Mouse (Mus musculus): ENCODE results near the gene Tmem214. TPM values are rescaled to one million over a fixed set of nuclear protein-coding genes. Genes with fewer than 3 reads are reported as not detected.

Tmem214 gene
- 15.1 TPM for polyA plus RNA-seq (2014; fragmentation: Illumina TruSeq; extraction: RNeasy Lipid Tissue Mini Kit (QIAGEN cat#74804); ENCODE audit: low replicate concordance)

GRCm38 (mm10) chr5:30867712-30868111 is at the start of gene Tmem214:
Gene Tmem214, plus strand, starts transcription at chr5:30868012.

GRCm38 (mm10) chr5:30888337-30889087 is 20.7 kb downstream of the Tmem214 start, which contains the start of gene Agbl5:
Gene Agbl5, plus strand, starts transcription at chr5:30888694.

GRCm38 (mm10) chr5:30907413-30908059 is 39.7 kb downstream of the Tmem214 start, which contains the start of gene Ost4:
Gene Ost4, minus strand, starts transcription at chr5:30907788.

GRCm38 (mm10) chr5:30913060-30913841 is 45.4 kb downstream of the Tmem214 start, which contains the start of gene Emilin1:
Gene Emilin1, plus strand, starts transcription at chr5:30913402.

GRCm38 (mm10) chr5:30921256-30922033 is 53.6 kb downstream of the Tmem214 start, which contains the start of gene Khk:
Gene Khk, plus strand, starts transcription at chr5:30921431.

Other genes starting within 250 kb of the Tmem214 start
- 5.8 TPM for gene Slc35f6, start 220.1 kb upstream of the Tmem214 start, polyA plus RNA-seq (2014; fragmentation: Illumina TruSeq; extraction: RNeasy Lipid Tissue Mini Kit (QIAGEN cat#74804); ENCODE audit: low replicate concordance)
- gene Cenpa, start 201.2 kb upstream of the Tmem214 start, polyA plus RNA-seq (2014; fragmentation: Illumina TruSeq; extraction: RNeasy Lipid Tissue Mini Kit (QIAGEN cat#74804); ENCODE audit: low replicate concordance): 24.2 TPM
- gene Dpysl5, start 156.4 kb upstream of the Tmem214 start, polyA plus RNA-seq (2014; fragmentation: Illumina TruSeq; extraction: RNeasy Lipid Tissue Mini Kit (QIAGEN cat#74804); ENCODE audit: low replicate concordance): 0.37 TPM
- gene Mapre3, start 53.4 kb upstream of the Tmem214 start, polyA plus RNA-seq (2014; fragmentation: Illumina TruSeq; extraction: RNeasy Lipid Tissue Mini Kit (QIAGEN cat#74804); ENCODE audit: low replicate concordance): 9.5 TPM
- gene Agbl5, start 20.7 kb downstream of the Tmem214 start, polyA plus RNA-seq (2014; fragmentation: Illumina TruSeq; extraction: RNeasy Lipid Tissue Mini Kit (QIAGEN cat#74804); ENCODE audit: low replicate concordance): 2.3 TPM
- gene Ost4, start 39.8 kb downstream of the Tmem214 start, polyA plus RNA-seq (2014; fragmentation: Illumina TruSeq; extraction: RNeasy Lipid Tissue Mini Kit (QIAGEN cat#74804); ENCODE audit: low replicate concordance): 273 TPM
- gene Emilin1, start 45.4 kb downstream of the Tmem214 start, polyA plus RNA-seq (2014; fragmentation: Illumina TruSeq; extraction: RNeasy Lipid Tissue Mini Kit (QIAGEN cat#74804); ENCODE audit: low replicate concordance): 0.11 TPM
- gene Khk, start 53.4 kb downstream of the Tmem214 start, polyA plus RNA-seq (2014; fragmentation: Illumina TruSeq; extraction: RNeasy Lipid Tissue Mini Kit (QIAGEN cat#74804); ENCODE audit: low replicate concordance): 2.0 TPM
- 18.4 TPM for gene Cgref1, start 77.6 kb downstream of the Tmem214 start, polyA plus RNA-seq (2014; fragmentation: Illumina TruSeq; extraction: RNeasy Lipid Tissue Mini Kit (QIAGEN cat#74804); ENCODE audit: low replicate concordance)
- gene Preb, start 92.3 kb downstream of the Tmem214 start, polyA plus RNA-seq (2014; fragmentation: Illumina TruSeq; extraction: RNeasy Lipid Tissue Mini Kit (QIAGEN cat#74804); ENCODE audit: low replicate concordance): 17.1 TPM
- gene Tcf23, start 100.7 kb downstream of the Tmem214 start, polyA plus RNA-seq (2014; fragmentation: Illumina TruSeq; extraction: RNeasy Lipid Tissue Mini Kit (QIAGEN cat#74804); ENCODE audit: low replicate concordance): 0.30 TPM
- gene Atraid, start 180.3 kb downstream of the Tmem214 start, polyA plus RNA-seq (2014; fragmentation: Illumina TruSeq; extraction: RNeasy Lipid Tissue Mini Kit (QIAGEN cat#74804); ENCODE audit: low replicate concordance): 41.8 TPM
- gene Slc5a6, start 180.9 kb downstream of the Tmem214 start, polyA plus RNA-seq (2014; fragmentation: Illumina TruSeq; extraction: RNeasy Lipid Tissue Mini Kit (QIAGEN cat#74804); ENCODE audit: low replicate concordance): 3.5 TPM
- 0.33 TPM for gene Cad, start 186.8 kb downstream of the Tmem214 start, polyA plus RNA-seq (2014; fragmentation: Illumina TruSeq; extraction: RNeasy Lipid Tissue Mini Kit (QIAGEN cat#74804); ENCODE audit: low replicate concordance)
- gene Dnajc5g, start 238.3 kb downstream of the Tmem214 start, polyA plus RNA-seq (2014; fragmentation: Illumina TruSeq; extraction: RNeasy Lipid Tissue Mini Kit (QIAGEN cat#74804); ENCODE audit: low replicate concordance): not detected
- not detected for gene Slc30a3, start 240.2 kb downstream of the Tmem214 start, polyA plus RNA-seq (2014; fragmentation: Illumina TruSeq; extraction: RNeasy Lipid Tissue Mini Kit (QIAGEN cat#74804); ENCODE audit: low replicate concordance)
- gene Trim54, start 248.7 kb downstream of the Tmem214 start, polyA plus RNA-seq (2014; fragmentation: Illumina TruSeq; extraction: RNeasy Lipid Tissue Mini Kit (QIAGEN cat#74804); ENCODE audit: low replicate concordance): not detected

Measured in small intestine, adult 10 weeks (tissue).